Mouse (Mus musculus) ovary, postnatal 10 days (tissue): ENCODE measurements around the gene Gm13278.
A peak's percentile ranks its signal among the peaks of the same experiment; 100 is the strongest.
"Not testable (repeated sequence)": the region's sequence is repeated elsewhere in the genome, so short reads cannot be mapped to it uniquely, and the experiment has no call there.

ENCODE experiments used
- DNase-seq: peaks from one replicate; pipeline ENCODE4 v3.0.0; 2022; ENCODE audit warnings: low spot score

Gene Gm13278

GRCm38 (mm10) chr4:88791250-88791649 lies at the start of gene Gm13278:
Gene Gm13278 (plus strand): TSS chr4:88791550.
- not testable (repeated sequence) for DNase-seq

- no peak for DNase-seq
Measured at GRCm38 (mm10) chr4:88742771-88743371, 48.5 kb upstream of the Gm13278 start.

- DNase-seq = no peak
Measured at GRCm38 (mm10) chr4:88744207-88744606, 47.1 kb upstream of the Gm13278 start.

DNA sequence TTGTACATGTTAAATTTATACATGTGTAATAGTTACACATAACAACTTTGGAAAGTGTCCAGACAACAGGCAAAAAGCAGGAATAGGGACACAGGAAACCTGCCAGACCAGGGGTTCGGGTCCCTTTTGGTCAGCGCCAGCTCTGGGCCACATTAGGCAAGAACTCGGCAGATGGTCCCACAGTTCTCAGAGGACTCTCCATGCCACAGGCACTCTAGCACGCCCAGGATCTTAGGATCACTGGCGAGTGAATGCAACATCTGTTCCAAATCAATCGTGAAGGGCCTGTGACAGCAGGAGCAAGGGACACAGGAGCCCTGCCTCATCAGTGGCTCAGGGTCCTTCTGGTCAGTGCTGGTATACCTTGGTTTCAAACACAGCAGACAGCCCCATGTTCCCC lies 41.4 kb upstream of the Gm13278 start:
- no peak for DNase-seq

DNA sequence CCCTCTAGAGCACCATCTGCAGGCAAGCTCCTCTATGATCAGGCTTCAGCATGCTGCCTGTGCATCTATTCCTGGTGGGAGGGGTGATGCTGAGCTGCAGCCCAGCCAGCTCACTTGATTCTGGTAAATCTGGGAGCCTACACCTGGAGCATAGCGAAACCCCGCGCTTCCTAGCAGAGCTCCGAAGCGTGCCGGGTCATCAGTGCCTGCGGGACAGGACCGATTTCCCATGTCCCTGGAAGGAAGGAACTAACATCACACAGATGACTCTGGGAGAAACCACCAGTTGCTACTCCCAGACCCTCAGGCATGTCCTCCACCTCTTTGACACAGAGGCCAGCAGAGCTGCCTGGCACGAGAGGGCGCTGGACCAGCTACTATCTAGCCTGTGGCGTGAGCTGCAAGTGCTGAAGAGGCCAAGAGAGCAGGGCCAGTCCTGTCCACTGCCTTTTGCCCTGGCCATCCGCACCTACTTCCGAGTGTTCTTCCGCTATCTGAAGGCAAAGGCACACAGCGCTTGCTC lies 36.5 kb upstream of the Gm13278 start, which contains the start of gene Gm13271:
Gene Gm13271 (plus strand): TSS at position 51 of the 523 bp plus-strand sequence.
- peak; percentile 90 for DNase-seq

DNA sequence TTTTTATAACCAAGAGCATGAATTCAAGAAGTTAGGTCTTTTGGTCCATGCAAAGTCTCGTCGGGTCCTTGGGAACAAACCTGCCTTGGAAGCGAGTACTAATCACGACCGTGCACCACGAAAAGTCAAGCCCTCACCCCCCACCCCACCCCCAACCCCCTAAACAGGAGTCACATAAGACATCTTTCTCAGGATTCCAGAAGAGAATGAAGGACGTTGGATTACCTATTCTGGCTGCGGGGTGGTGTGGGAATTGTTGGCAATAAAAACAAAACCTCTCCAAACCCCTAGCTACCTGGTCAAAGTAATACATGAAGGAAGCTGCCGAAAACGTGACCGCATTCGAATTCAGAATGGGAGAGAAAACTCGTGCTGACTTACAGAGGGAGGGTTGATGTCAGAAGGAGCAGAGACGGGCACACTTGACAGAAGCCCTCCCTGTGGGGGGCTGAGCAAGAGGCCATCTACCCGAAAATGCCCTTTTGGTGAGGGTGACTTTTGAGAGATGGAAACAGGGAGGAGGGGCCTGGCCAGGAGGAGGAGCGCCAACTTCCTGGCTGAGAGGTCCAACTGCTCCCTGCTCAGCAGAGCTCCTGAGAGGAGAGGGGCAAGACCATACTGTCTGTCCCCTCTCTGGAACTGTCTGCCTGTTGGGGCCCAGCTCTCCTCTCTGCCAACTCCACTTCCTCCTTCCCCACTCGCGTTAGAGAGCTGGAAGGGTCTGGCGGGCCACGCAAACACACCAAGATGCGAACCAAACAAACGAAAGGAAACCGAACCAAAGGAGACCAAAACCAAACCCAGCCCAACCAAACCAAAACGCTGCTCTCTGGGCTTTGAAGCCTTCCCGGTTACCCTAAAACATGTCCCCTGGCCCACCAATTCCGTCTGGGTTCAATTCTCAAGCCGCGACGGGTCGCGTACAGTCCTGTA lies 34.5 kb upstream of the Gm13278 start:
- DNase-seq = peak; percentile 18

- peak; percentile 99 for DNase-seq
Measured at GRCm38 (mm10) chr4:88757628-88758031, 33.7 kb upstream of the Gm13278 start.

- DNase-seq = not testable (repeated sequence)
Measured at GRCm38 (mm10) chr4:88758751-88759150, 32.6 kb upstream of the Gm13278 start.

DNA sequence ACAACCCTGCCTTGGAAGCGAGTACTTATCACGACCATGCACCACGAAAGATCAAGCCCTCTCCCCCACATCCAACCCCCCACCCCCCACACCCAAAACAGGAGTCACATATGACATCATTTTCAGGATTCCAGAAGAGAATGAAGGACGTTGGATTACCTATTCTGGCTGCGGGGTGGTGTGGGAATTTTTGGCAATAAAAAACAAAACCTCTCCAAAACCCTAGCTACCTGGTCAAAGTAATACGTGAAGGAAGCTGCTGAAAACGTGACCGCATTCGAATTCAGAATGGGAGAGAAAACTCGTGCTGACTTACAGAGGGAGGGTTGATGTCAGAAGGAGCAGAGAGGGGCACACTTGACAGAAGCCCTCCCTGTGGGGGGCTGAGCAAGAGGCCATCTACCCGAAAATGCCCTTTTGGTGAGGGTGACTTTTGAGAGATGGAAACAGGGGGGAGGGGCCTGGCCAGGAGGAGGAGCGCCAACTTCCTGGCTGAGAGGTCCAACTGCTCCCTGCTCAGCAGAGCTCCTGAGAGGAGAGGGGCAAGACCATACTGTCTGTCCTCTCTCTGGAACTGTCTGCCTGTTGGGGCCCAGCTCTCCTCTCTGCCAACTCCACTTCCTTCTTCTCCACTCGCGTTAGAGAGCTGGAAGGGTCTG lies 31.6 kb upstream of the Gm13278 start, which contains the start of gene Gm13283:
Gene Gm13283 (plus strand): TSS at position 510 of the 659 bp plus-strand sequence.
- peak; percentile 47 for DNase-seq

GRCm38 (mm10) chr4:88760431-88760830 lies 30.9 kb upstream of the Gm13278 start:
- DNase-seq = peak; percentile 24

DNA sequence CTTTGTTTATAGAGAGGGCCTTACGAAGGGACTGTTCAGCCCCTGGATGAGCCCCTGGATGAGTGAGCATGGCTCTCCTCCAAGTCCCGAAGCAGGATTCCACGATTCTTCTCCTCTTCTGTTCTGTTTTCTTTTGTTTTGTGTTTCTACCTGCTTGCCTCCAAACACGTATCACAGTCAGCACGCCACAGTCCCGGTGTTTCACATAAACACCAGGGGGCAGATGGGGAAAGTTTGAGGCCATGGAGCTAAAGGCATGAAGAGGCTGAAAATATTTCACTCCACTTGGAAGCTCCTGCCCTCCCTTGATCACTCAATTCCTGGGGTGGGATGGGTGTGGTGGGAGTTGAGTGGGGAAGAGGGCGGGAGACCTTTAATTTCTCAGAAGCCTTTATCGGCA lies 29.6 kb upstream of the Gm13278 start:
- DNase-seq = peak; percentile 88

DNA sequence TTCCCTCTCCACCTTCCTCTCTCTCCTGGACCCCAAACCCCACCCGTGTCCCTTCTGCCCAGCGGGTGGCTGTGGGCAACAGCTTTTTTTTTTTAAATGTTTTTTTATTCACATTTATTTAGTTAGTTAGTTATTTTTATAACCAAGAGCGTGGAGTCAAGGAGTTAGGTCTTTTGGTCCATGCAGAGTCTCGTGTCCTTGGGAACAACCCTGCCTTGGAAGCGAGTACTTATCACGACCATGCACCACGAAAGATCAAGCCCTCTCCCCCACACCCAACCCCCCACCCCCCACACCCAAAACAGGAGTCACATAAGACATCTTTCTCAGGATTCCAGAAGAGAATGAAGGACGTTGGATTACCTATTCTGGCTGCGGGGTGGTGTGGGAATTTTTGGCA lies 29.0 kb upstream of the Gm13278 start:
- not testable (repeated sequence) for DNase-seq

DNA sequence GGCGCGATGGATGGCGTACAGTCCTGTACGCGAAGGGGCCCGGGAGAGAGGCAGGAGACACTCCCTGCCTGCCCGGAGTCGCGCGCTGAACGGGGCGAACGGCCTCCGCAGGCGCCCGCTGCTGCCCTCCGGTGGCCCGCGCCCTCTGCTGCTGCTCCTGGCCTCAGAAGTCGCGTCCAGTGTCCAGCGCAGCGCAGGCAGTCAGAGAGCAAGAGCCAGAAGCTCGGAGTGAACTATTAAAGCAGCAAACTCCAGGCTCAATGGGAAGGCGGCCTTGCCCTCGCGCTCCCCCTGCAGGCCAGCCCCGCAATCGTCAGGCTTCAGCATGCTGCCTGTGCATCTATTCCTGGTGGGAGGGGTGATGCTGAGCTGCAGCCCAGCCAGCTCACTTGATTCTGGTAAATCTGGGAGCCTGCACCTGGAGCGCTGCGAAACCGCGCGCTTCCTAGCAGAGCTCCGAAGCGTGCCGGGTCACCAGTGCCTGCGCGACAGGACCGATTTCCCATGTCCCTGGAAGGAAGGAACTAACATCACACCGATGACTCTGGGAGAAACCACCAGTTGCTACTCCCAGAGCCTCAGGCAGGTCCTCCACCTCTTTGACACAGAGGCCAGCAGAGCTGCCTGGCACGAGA lies 27.8 kb upstream of the Gm13278 start:
- peak; percentile 8 for DNase-seq

DNA sequence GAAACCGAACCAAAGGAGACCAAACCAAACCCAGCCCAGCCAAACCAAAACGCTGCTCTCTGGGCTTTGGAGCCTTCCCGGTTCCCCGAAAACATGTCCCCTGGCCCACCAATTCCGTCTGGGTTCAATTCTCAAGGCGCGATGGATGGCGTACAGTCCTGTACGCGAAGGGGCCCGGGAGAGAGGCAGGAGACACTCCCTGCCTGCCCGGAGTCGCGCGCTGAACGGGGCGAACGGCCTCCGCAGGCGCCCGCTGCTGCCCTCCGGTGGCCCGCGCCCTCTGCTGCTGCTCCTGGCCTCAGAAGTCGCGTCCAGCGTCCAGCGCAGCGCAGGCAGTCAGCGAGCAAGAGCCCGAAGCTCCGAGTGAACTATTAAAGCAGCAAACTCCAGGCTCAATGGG lies 17.8 kb upstream of the Gm13278 start, which contains the start of gene Gm13290:
Gene Gm13290 (plus strand): TSS at position 301 of the 400 bp plus-strand sequence.
- not testable (repeated sequence) for DNase-seq

GRCm38 (mm10) chr4:88776622-88777021 lies 14.7 kb upstream of the Gm13278 start, which contains the start of gene Gm13289:
Gene Gm13289 (plus strand): TSS chr4:88776922.
- DNase-seq = not testable (repeated sequence)

GRCm38 (mm10) chr4:88779550-88779949 lies 11.8 kb upstream of the Gm13278 start, which contains the start of gene Gm13272:
Gene Gm13272 (plus strand): TSS chr4:88779850.
- DNase-seq = not testable (repeated sequence)

DNA sequence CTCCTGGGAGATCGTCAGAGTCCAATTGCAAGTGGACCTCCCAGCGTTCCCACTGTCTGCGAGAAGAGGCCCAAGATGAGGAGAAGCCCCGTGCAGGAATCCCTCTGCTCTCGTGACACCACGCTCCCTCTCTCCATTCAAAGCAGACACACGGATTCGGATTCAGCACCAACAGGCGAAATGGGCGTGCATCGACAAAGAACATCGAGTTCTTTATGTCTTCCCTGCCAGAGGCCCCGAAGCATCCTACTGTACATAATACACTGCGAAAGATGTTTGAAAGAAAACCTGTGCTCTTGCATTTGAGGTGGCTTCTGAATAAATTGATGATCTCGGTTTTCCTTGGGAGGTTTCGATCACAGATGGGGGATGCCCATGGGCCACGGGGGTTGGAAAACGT lies 11.0 kb upstream of the Gm13278 start:
- DNase-seq = not testable (repeated sequence)

- not testable (repeated sequence) for DNase-seq
Measured at GRCm38 (mm10) chr4:88781831-88782230, 9.5 kb upstream of the Gm13278 start, which contains the start of gene Ifnz. Gene Ifnz (plus strand): TSS chr4:88782131.

DNA sequence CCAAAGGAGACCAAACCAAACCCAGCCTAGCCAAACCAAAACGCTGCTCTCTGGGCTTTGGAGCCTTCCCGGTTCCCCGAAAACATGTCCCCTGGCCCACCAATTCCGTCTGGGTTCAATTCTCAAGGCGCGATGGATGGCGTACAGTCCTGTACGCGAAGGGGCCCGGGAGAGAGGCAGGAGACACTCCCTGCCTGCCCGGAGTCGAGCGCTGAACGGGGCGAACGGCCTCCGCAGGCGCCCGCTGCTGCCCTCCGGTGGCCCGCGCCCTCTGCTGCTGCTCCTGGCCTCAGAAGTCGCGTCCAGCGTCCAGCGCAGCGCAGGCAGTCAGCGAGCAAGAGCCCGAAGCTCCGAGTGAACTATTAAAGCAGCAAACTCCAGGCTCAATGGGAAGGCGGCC lies 9.0 kb upstream of the Gm13278 start:
- not testable (repeated sequence) for DNase-seq

DNA sequence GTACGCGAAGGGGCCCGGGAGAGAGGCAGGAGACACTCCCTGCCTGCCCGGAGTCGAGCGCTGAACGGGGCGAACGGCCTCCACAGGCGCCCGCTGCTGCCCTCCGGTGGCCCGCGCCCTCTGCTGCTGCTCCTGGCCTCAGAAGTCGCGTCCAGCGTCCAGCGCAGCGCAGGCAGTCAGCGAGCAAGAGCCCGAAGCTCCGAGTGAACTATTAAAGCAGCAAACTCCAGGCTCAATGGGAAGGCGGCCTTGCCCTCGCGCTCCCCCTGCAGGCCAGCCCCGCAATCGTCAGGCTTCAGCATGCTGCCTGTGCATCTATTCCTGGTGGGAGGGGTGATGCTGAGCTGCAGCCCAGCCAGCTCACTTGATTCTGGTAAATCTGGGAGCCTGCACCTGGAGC lies 5.9 kb upstream of the Gm13278 start, which contains the start of gene Gm13276:
Gene Gm13276 (plus strand): TSS at position 301 of the 400 bp plus-strand sequence.
- not testable (repeated sequence) for DNase-seq

GRCm38 (mm10) chr4:88788402-88788801 lies 2.9 kb upstream of the Gm13278 start, which contains the start of gene Gm13277:
Gene Gm13277 (plus strand): TSS chr4:88788632.
- DNase-seq = not testable (repeated sequence)
